Mouse (Mus musculus): ENCODE results near the gene Csrp2. TPM values are rescaled to one million over a fixed set of nuclear protein-coding genes. Genes with fewer than 3 reads are reported as not detected.

The Csrp2 gene
- polyA plus RNA-seq, 1 experiment from 2014 or later = 290 TPM

- WGBS = 90% methylated on average over 6 of the region's 6 CpGs
- H3K36me3 ChIP-seq (replicated peaks) = no peaks in the 10 kb centered on the region
- 0 out of 2 replicates have a peak overlapping the region, but pooled peaks have one; percentile 72 for H3K27ac ChIP-seq (replicated peaks)
Observed at GRCm38 (mm10) chr10:110917521-110917920, 2.1 kb upstream of the Csrp2 start.

GRCm38 (mm10) chr10:110918414-110919391 lies 886 bp upstream of the Csrp2 start:
- H3K4me3 ChIP-seq = peak overlapping the region; percentile 85
- peaks cover 54% of the 10 kb centered on the region for H3K4me1 ChIP-seq
- no peaks in the 10 kb centered on the region for H3K9me3 ChIP-seq
- WGBS = 14% methylated on average over 26 of the region's 26 CpGs
- H3K27me3 ChIP-seq (replicated peaks; ENCODE audit: low read depth, poor library complexity, severe bottlenecking) = no peaks in the 10 kb centered on the region
- H3K27ac ChIP-seq (replicated peaks) = peak overlapping the region; percentile 99
- peak; percentile 72 for DNase-seq (ENCODE audit: low spot score)
- H3K36me3 ChIP-seq (replicated peaks) = peaks cover 4% of the 10 kb centered on the region

More at GRCm38 (mm10) chr10:110917521-110917920, 2.1 kb upstream of the Csrp2 start:
- Histone ChIP-seq H3K27me3 (replicated peaks; ENCODE audit: low read depth, poor library complexity, severe bottlenecking) (no peaks in the 10 kb centered on the region), H3K9me3 (no peaks in the 10 kb centered on the region), H3K4me3 (no peak overlapping the region), H3K4me1 (peaks cover 44% of the 10 kb centered on the region)
- DNase-seq (ENCODE audit: low spot score) = no peak

- Histone ChIP-seq H3K27me3 (replicated peaks; ENCODE audit: low read depth, poor library complexity, severe bottlenecking) (no peaks in the 10 kb centered on the region), H3K27ac (replicated peaks) (peak overlapping the region; percentile 99), H3K4me1 (peaks cover 59% of the 10 kb centered on the region), H3K4me3 (peak overlapping the region; percentile 85), H3K9me3 (no peaks in the 10 kb centered on the region), H3K36me3 (replicated peaks) (peaks cover 22% of the 10 kb centered on the region)
- 1% methylated on average over 15 of the region's 15 CpGs for WGBS
- DNase-seq (ENCODE audit: low spot score) = no peak
Observed at GRCm38 (mm10) chr10:110920368-110920950, 870 bp downstream of the Csrp2 start.

GRCm38 (mm10) chr10:110921890-110922289 lies 2.3 kb downstream of the Csrp2 start:
- no peaks in the 10 kb centered on the region for H3K9me3 ChIP-seq
- 66% methylated on average over 3 of the region's 3 CpGs for WGBS
- H3K36me3 ChIP-seq (replicated peaks) = peaks cover 26% of the 10 kb centered on the region
- H3K4me1 ChIP-seq = peaks cover 62% of the 10 kb centered on the region
- H3K27me3 ChIP-seq (replicated peaks; ENCODE audit: low read depth, poor library complexity, severe bottlenecking) = no peaks in the 10 kb centered on the region
- no peak overlapping the region for H3K27ac ChIP-seq (replicated peaks)
- peak overlapping the region; percentile 85 for H3K4me3 ChIP-seq
- no peak for DNase-seq (ENCODE audit: low spot score)

GRCm38 (mm10) chr10:110922612-110923011 lies 3.0 kb downstream of the Csrp2 start:
- Histone ChIP-seq H3K27me3 (replicated peaks; ENCODE audit: low read depth, poor library complexity, severe bottlenecking) (no peaks in the 10 kb centered on the region), H3K27ac (replicated peaks) (no peak overlapping the region), H3K9me3 (no peaks in the 10 kb centered on the region), H3K4me1 (peaks cover 67% of the 10 kb centered on the region), H3K4me3 (peak overlapping the region; percentile 85), H3K36me3 (replicated peaks) (peaks cover 28% of the 10 kb centered on the region)
- 86% methylated on average over 9 of the region's 9 CpGs for WGBS
- no peak for DNase-seq (ENCODE audit: low spot score)

- Histone ChIP-seq H3K27ac (replicated peaks) (no peak overlapping the region), H3K27me3 (replicated peaks; ENCODE audit: low read depth, poor library complexity, severe bottlenecking) (no peaks in the 10 kb centered on the region), H3K4me1 (peaks cover 83% of the 10 kb centered on the region), H3K36me3 (replicated peaks) (peaks cover 47% of the 10 kb centered on the region), H3K4me3 (no peak overlapping the region), H3K9me3 (no peaks in the 10 kb centered on the region)
- WGBS = 77% methylated on average over 11 of the region's 11 CpGs
- no peak for DNase-seq (ENCODE audit: low spot score)
Observed at GRCm38 (mm10) chr10:110927491-110927890, 7.9 kb downstream of the Csrp2 start.

GRCm38 (mm10) chr10:110929756-110930155 lies 10.2 kb downstream of the Csrp2 start:
- WGBS = 71% methylated on average over 4 of the region's 4 CpGs
- H3K4me3 ChIP-seq = no peak overlapping the region
- H3K4me1 ChIP-seq = peaks cover 70% of the 10 kb centered on the region
- H3K27me3 ChIP-seq (replicated peaks; ENCODE audit: low read depth, poor library complexity, severe bottlenecking) = no peaks in the 10 kb centered on the region
- H3K9me3 ChIP-seq = no peaks in the 10 kb centered on the region
- H3K36me3 ChIP-seq (replicated peaks) = peaks cover 39% of the 10 kb centered on the region
- H3K27ac ChIP-seq (replicated peaks) = peak overlapping the region; percentile 10
- no peak for DNase-seq (ENCODE audit: low spot score)

- Histone ChIP-seq H3K27me3 (replicated peaks; ENCODE audit: low read depth, poor library complexity, severe bottlenecking) (no peaks in the 10 kb centered on the region), H3K36me3 (replicated peaks) (peaks cover 41% of the 10 kb centered on the region), H3K9me3 (no peaks in the 10 kb centered on the region), H3K4me3 (peak overlapping the region; percentile 33), H3K4me1 (peaks cover 59% of the 10 kb centered on the region), H3K27ac (replicated peaks) (peak overlapping the region; percentile 78)
- peak; percentile 43 for DNase-seq (ENCODE audit: low spot score)
- WGBS = 57% methylated on average over 13 of the region's 13 CpGs
Observed at GRCm38 (mm10) chr10:110931161-110931912, 11.7 kb downstream of the Csrp2 start.

- H3K27ac ChIP-seq (replicated peaks) = peak overlapping the region; percentile 78
- 60% methylated on average over 20 of the region's 20 CpGs for WGBS
- peaks cover 48% of the 10 kb centered on the region for H3K36me3 ChIP-seq (replicated peaks)
- H3K4me3 ChIP-seq = peak overlapping the region; percentile 33
- no peaks in the 10 kb centered on the region for H3K9me3 ChIP-seq
- no peaks in the 10 kb centered on the region for H3K27me3 ChIP-seq (replicated peaks; ENCODE audit: low read depth, poor library complexity, severe bottlenecking)
- peak; percentile 56 for DNase-seq (ENCODE audit: low spot score)
- peaks cover 52% of the 10 kb centered on the region for H3K4me1 ChIP-seq
Observed at GRCm38 (mm10) chr10:110931913-110932560, 12.4 kb downstream of the Csrp2 start.

- H3K9me3 ChIP-seq = no peaks in the 10 kb centered on the region
- no peak overlapping the region for H3K27ac ChIP-seq (replicated peaks)
- peaks cover 54% of the 10 kb centered on the region for H3K36me3 ChIP-seq (replicated peaks)
- H3K4me3 ChIP-seq = no peak overlapping the region
- no peak for DNase-seq (ENCODE audit: low spot score)
- H3K27me3 ChIP-seq (replicated peaks; ENCODE audit: low read depth, poor library complexity, severe bottlenecking) = no peaks in the 10 kb centered on the region
- H3K4me1 ChIP-seq = peaks cover 38% of the 10 kb centered on the region
- 84% methylated on average over 5 of the region's 5 CpGs for WGBS
Observed at GRCm38 (mm10) chr10:110933584-110933983, 14.0 kb downstream of the Csrp2 start.

GRCm38 (mm10) chr10:110935081-110935480 lies 15.5 kb downstream of the Csrp2 start:
- Histone ChIP-seq H3K4me1 (peaks cover 23% of the 10 kb centered on the region), H3K27me3 (replicated peaks; ENCODE audit: low read depth, poor library complexity, severe bottlenecking) (no peaks in the 10 kb centered on the region), H3K36me3 (replicated peaks) (peaks cover 65% of the 10 kb centered on the region), H3K27ac (replicated peaks) (no peak overlapping the region), H3K9me3 (no peaks in the 10 kb centered on the region), H3K4me3 (no peak overlapping the region)
- 94% methylated on average over 11 of the region's 11 CpGs for WGBS
- no peak for DNase-seq (ENCODE audit: low spot score)

- Histone ChIP-seq H3K4me3 (no peak overlapping the region), H3K9me3 (no peaks in the 10 kb centered on the region), H3K27me3 (replicated peaks; ENCODE audit: low read depth, poor library complexity, severe bottlenecking) (no peaks in the 10 kb centered on the region), H3K4me1 (peaks cover 17% of the 10 kb centered on the region), H3K36me3 (replicated peaks) (peaks cover 71% of the 10 kb centered on the region), H3K27ac (replicated peaks) (no peak overlapping the region)
- no peak for DNase-seq (ENCODE audit: low spot score)
- WGBS = 84% methylated on average over 7 of the region's 7 CpGs
Observed at GRCm38 (mm10) chr10:110935669-110936068, 16.1 kb downstream of the Csrp2 start.

Measured in embryonic facial prominence, embryonic 10.5 days (tissue).